Mouse (Mus musculus) limb, embryonic 10.5 days (tissue): Measurements from ENCODE around the gene Hexim1. TPM values are rescaled to one million over a fixed set of nuclear protein-coding genes. Genes with fewer than 3 reads are reported as not detected.

Source experiments
- DNase-seq: peaks from one replicate; pipeline ENCODE4 v3.0.0-alpha.2; 2017; ENCODE audit warnings: low spot score
- H3K27ac ChIP-seq: fragments of 300-500 bp; sonication (generic); 2 replicates; pipeline ENCODE4 v1.5.1; 2016; ENCODE audit warnings: mild to moderate bottlenecking
- H3K27me3 ChIP-seq: fragments of 300-500 bp; sonication (generic); 2 replicates; pipeline ENCODE4 v1.6.1; 2016; ENCODE audit warnings: low read depth, mild to moderate bottlenecking; ENCODE audit not compliant: poor library complexity, severe bottlenecking
- H3K36me3 ChIP-seq: fragments of 300-500 bp; sonication (generic); 2 replicates; pipeline ENCODE4 v1.6.1; 2016; ENCODE audit warnings: mild to moderate bottlenecking, moderate library complexity
- H3K4me1 ChIP-seq: fragments of 300-500 bp; sonication (generic); 2 replicates; pipeline ENCODE4 v1.6.1; 2016
- H3K4me3 ChIP-seq: fragments of 300-500 bp; sonication (generic); 2 replicates; pipeline ENCODE4 v1.5.1; 2016; ENCODE audit warnings: mild to moderate bottlenecking, moderate library complexity
- H3K9me3 ChIP-seq: fragments of 300-500 bp; sonication (generic); replicated peaks from 2 replicates; pipeline ENCODE4 v1.6.1; 2016; ENCODE audit warnings: mild to moderate bottlenecking
- WGBS: fragments of 180-500 bp; shearing (Covaris S2); methylation state at CpG from one replicate; pipeline ENCODE4 v1.1.7; 2016; 5-methylcytosine and 5-hydroxymethylcytosine counted together
- polyA plus RNA-seq: library from polyadenylated mRNA; unstranded; fragments of >200 nt; fragmentation: Nextera tagmentation; extraction: Ambion mirVana; gene quantifications from 2 replicates; pipeline ENCODE4 v1.2.1, GENCODE M21; 2016

The Hexim1 gene
- polyA plus RNA-seq, 1 experiment from 2014 or later, result 2.4 TPM

DNA sequence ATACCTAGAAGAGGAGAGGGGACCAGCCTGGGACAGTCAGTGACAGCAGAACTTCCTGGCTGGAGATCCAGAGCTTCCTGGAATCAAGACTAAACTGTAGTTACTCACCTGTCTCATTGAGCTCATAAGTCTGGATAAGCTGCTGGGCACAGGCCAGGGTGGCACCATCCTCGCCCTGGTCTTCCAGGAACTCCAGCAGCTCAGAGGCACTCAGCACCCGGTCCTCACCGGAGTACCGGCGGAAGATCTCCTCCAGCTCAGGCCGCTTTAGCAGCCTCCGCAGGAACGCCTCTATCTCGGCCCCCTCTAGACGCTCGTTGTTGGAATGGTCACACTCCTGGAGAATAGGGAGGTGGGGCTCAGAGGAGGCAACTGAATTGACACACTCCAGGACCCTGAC lies 37.9 kb upstream of the Hexim1 start:
- Histone ChIP-seq H3K27ac (no peak overlapping the region), H3K36me3 (no peaks in the 10 kb centered on the region), H3K4me1 (peaks cover 25% of the 10 kb centered on the region), H3K27me3 (peaks cover 56% of the 10 kb centered on the region), H3K4me3 (no peak overlapping the region), H3K9me3 (no peaks in the 10 kb centered on the region)
- no peak for DNase-seq
- 87% methylated on average over 11 of the region's 11 CpGs for WGBS

DNA sequence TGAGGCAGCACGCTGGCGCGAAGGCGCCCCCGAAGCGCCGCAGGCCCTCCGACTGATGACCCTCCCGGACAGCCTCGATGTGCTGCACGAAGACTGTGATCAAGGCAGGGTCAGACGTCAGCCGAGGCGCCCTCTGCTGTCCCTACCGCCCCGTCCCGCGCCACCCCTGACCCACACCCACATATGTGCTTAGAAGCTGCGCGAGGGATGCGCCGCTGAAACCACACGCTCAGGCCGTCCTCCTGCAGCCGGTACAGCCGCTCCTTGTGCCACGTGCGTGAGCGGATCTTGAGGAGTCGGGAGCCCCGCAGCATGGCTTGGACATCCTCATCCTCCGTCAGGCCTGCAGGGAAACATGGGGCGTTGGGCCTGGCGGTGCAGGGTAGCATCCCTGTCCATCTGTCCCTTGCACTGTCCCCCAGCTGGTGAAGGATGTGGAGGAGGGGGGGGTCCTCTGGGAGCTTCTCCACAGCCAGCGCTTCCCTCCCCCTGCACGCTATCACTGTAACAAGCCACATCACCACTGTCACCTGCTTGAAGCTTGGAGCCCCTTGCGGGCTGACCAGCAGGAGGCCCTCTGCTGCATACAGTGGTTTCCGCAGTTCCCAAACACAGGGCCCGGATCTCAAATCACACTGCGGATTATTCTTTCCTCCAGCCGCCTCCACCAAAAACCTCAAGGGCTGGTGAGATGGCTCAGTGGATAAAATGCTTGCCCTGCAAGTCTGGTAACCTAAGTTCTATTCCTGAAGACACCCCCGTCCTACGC lies 35.5 kb upstream of the Hexim1 start:
- 2% methylated on average over 43 of the region's 43 CpGs for WGBS
- Histone ChIP-seq H3K36me3 (no peaks in the 10 kb centered on the region), H3K4me3 (peak overlapping the region; percentile 47), H3K27ac (peak overlapping the region; percentile 37; the same call in 1 of the 2 replicates), H3K27me3 (peaks cover 59% of the 10 kb centered on the region), H3K4me1 (peaks cover 13% of the 10 kb centered on the region), H3K9me3 (no peaks in the 10 kb centered on the region)
- peak; percentile 62 for DNase-seq

DNA sequence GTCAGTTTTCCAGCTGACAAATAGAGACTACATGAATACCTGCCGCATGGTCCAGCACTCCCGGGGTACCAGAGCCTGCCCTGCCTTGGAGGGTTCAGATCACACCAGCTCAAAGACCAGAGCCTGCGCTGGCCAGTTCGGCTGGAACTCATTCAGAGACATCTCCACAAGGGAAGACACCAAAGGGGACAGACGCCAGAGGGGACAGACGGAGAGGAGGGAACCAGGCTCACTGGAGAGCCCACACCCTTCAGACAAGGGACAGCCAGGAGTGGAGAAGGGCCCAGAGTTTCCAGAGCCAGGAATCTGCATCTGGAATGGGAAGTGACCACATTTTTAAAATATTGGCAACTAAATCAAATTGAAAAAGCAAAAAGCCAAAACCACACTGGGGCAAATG lies 34.4 kb upstream of the Hexim1 start:
- H3K9me3 ChIP-seq, result no peaks in the 10 kb centered on the region
- H3K4me3 ChIP-seq, result no peak overlapping the region
- DNase-seq, result no peak
- H3K36me3 ChIP-seq, result no peaks in the 10 kb centered on the region
- peaks cover 13% of the 10 kb centered on the region for H3K4me1 ChIP-seq
- H3K27me3 ChIP-seq, result peaks cover 59% of the 10 kb centered on the region
- H3K27ac ChIP-seq, result no peak overlapping the region
- 55% methylated on average over 6 of the region's 6 CpGs for WGBS

DNA sequence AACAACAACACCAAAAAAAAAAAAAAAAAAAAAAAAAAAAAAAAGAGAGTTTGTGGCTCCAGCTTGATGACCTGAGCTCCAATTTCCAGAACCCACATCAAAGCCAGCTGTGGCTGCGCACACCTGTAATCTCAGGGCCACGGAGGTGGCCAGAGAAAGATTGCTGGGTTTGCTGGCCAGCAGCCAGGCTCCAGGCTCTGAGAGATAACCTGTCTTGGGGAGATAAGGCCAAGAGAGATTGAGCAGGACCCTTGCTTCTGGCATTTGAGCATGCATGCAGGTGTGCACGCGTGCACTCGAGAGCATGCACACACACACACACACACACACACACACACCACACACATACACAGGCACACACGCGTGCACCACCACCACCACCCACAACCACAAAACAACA lies 22.7 kb upstream of the Hexim1 start:
- H3K27me3 ChIP-seq, result peaks cover 34% of the 10 kb centered on the region
- no peak overlapping the region for H3K4me3 ChIP-seq
- no peak for DNase-seq
- no peaks in the 10 kb centered on the region for H3K9me3 ChIP-seq
- no peak overlapping the region for H3K27ac ChIP-seq
- H3K36me3 ChIP-seq, result no peaks in the 10 kb centered on the region
- H3K4me1 ChIP-seq, result peaks cover 27% of the 10 kb centered on the region
- WGBS, result 94% methylated on average over 7 of the region's 7 CpGs

DNA sequence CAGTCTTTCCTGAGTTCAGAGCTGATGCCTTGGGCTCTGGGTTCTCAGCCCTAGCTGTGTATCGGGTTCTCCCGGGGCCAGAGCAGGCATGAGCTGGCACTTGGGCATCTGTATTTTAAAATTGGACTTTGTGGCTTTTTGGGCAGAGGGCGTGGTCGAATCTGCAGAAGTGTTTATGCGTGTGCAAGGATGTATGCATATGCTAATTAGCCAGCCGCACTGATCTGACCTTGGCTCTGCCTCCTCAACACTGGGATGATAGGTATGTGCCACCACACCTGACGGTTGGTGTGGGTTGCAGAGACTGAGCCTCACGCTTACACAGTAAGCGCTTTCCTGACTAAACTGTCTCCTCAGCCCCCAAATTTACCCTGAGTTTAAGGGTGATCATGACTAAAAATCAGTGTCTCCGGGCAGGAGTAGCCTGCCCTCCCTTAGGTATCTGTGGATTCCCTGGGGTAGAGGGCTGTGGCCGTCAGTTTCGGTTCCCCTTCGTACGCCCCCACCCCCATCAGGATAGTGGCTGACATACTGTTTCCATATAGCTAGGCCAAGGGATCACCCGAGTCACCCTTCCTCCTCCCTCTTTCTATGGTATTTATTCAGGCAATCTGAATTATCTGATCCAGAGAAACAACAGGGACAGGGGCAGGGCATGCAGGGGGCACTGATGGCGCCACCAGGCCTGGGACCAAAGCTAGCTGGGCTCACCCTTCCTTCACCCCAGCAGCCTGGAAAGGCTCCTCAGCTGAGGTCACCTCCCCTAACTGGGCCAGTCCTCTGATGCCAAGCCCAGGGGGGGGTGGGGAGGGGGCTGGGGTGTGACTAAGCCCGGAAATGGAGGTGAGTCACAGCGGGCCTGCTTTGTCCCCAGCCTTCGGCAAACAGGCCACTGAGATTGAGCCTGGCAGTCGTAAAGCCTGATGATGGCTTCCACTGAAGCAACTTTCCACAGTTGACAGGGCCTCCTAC lies 21.9 kb upstream of the Hexim1 start:
- 64% methylated on average over 20 of the region's 20 CpGs for WGBS
- H3K9me3 ChIP-seq, result no peaks in the 10 kb centered on the region
- no peak overlapping the region for H3K4me3 ChIP-seq
- no peaks in the 10 kb centered on the region for H3K36me3 ChIP-seq
- no peak for DNase-seq
- H3K27ac ChIP-seq, result no peak overlapping the region
- H3K27me3 ChIP-seq, result peaks cover 43% of the 10 kb centered on the region
- H3K4me1 ChIP-seq, result peaks cover 33% of the 10 kb centered on the region

DNA sequence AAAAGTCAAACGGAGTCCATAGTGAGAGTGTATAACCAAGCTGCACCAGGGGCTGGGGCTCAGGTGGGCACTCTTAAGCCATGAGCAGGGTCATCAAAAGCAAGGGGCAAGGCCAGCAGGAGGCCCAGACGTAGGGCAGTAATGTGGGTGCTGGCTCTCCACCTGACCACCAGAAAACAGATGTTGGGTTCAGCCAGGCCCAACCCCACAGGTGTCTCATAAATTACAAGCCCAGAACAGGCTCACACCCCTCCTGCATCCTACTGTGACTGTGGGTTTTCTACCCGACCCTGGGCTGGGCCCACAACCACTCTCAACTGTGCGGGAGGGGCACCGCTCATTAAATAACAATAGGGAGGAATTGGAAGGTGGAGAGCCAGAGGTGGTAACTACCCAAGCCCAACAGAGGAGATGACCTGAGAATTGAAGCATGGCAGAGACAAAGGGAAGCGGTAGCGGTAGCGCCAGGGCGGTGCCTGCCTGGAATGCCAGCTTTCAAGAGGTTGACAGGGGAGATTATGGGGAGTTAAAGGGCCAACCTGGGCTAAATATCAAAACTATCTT lies 20.8 kb upstream of the Hexim1 start:
- no peak overlapping the region for H3K4me3 ChIP-seq
- DNase-seq, result no peak
- H3K36me3 ChIP-seq, result no peaks in the 10 kb centered on the region
- H3K27me3 ChIP-seq, result peaks cover 53% of the 10 kb centered on the region
- no peak overlapping the region for H3K27ac ChIP-seq
- WGBS, result 66% methylated on average over 9 of the region's 9 CpGs
- H3K9me3 ChIP-seq, result no peaks in the 10 kb centered on the region
- H3K4me1 ChIP-seq, result peaks cover 37% of the 10 kb centered on the region

DNA sequence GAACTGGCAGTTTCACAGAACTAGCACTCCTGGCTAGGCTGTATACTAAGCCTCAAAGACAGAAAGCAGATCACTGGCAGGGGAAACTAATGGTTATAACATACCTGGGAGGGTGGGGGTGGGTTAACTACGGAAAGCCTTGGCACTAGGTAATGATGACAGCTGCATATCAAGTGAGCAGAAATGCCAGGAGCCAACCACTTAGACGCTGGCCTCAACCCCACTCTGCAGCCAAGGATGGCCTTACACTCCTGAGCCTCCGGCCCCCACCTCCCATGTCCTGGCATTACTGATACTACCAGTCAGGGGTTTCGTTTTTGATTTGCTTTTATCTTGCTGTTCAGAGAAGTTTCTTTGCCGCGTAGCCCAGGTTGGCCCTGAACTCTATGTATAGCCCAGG lies 20.2 kb upstream of the Hexim1 start:
- no peak for DNase-seq
- Histone ChIP-seq H3K27ac (no peak overlapping the region), H3K9me3 (no peaks in the 10 kb centered on the region), H3K4me1 (peaks cover 37% of the 10 kb centered on the region), H3K4me3 (no peak overlapping the region), H3K27me3 (peaks cover 59% of the 10 kb centered on the region), H3K36me3 (no peaks in the 10 kb centered on the region)
- WGBS, result 90% methylated on average over 6 of the region's 6 CpGs

DNA sequence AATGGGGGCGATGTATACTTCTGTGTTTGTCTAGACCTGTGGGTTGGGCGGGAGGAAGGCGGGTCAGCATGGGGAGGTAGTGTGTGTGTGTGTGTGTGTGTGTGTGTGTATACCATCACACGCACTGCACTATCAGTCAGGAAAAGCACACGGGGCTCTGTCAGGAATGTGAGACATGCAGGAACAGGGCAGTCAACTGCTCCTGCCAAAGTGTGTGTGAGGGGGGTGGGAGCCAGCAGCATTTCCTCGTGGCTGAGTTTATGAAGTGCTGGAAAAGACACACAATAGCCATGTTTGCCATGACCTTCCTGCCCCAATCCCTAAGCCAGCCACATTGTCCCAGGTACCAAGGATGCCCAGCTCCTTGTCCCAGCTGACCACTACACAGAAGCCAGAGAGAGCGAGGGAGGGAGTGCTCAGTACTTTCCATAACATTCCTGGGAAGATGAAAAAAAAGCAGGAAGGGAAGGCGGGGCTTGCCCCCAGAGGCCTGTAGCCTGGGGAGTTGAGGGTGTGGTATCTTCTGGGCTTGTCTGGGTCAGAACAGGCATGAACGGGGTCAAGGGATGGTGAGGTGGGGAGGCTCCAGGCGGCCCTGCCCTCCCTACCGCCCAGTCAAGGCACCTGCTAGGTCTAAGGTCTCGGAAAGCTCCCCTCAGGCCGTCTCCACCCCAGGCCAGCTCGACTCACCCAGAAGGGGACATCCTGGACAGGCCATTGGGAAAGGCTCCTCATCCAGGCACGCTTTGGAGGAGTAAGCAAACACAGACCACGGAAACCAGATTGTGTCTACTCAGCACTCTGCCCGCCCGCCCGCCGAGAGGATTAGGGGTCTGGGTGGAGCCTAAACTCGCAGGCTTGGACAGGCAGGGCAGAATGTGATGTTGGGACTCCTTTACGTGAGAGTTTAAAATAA lies 18.8 kb upstream of the Hexim1 start:
- H3K4me3 ChIP-seq, result no peak overlapping the region
- peaks cover 73% of the 10 kb centered on the region for H3K27me3 ChIP-seq
- peak overlapping the region; percentile 28; the same call in 1 of the 2 replicates for H3K27ac ChIP-seq
- H3K9me3 ChIP-seq, result no peaks in the 10 kb centered on the region
- WGBS, result 29% methylated on average over 22 of the region's 22 CpGs
- no peak for DNase-seq
- peaks cover 51% of the 10 kb centered on the region for H3K4me1 ChIP-seq
- no peaks in the 10 kb centered on the region for H3K36me3 ChIP-seq

DNA sequence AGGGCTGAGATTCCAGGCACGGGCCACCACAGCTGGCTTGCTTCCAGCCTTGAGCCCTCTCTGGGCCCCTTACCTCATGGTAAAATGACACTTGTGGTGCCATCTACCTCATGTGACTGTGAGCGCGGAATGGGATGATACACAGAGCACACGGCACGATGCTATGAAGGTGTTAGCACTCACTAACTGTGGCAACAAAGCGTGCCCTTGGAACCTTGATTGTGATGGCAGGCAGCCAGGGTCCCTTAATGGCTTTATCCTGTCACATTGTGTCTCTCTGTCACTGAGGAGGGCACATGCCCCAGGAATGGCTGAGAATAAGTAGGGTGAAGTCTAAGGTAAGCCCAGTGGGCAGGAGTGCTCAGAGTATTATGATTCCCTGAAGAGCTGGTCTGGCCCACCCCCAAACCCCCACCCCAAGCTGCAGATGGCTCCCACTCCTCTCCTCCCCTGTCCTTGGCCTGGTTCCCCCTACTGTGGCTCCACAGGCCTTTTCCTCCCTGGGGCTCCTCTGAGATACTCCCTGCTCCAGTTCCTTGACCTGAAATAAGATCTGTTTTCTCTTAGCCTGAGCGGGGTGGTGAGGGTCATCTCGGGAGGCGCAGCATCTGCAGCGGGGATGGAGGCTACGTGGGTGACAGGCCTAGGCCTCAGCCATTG lies 17.4 kb upstream of the Hexim1 start:
- Histone ChIP-seq H3K36me3 (no peaks in the 10 kb centered on the region), H3K27ac (no peak overlapping the region), H3K9me3 (no peaks in the 10 kb centered on the region), H3K4me3 (no peak overlapping the region), H3K4me1 (peaks cover 64% of the 10 kb centered on the region), H3K27me3 (peaks cover 87% of the 10 kb centered on the region)
- WGBS, result 69% methylated on average over 11 of the region's 11 CpGs
- no peak for DNase-seq

DNA sequence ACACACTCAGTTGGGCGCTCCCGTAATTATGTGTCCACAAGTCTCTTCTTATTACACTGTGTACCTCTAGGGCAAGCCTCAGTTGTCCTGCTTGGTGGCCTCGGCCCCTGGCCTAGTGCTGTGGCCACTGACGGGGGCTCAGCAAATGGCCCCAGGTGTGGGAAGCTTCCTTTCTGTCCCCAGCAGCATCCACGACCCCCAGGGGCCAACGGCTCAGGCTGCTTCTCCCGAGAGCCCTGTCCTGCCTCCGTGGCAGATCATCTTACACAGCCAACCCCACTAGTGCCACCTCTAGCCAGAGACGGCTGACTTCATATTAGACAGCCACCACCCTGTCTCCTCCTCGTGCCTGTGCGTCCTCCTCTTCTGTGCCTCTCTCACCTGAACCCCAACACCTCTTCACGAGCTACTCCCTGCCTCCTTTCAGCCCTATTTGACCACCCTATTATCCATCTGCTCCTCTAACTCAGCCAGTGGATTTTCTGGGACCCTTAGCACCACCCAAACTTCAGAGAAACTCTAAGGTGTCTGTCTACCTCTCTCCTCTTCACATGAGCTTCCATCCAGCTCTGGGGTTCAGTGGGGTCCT lies 16.6 kb upstream of the Hexim1 start:
- no peak overlapping the region for H3K4me3 ChIP-seq
- WGBS, result 52% methylated on average over 12 of the region's 12 CpGs
- peaks cover 91% of the 10 kb centered on the region for H3K27me3 ChIP-seq
- peaks cover 63% of the 10 kb centered on the region for H3K4me1 ChIP-seq
- no peak overlapping the region for H3K27ac ChIP-seq
- no peaks in the 10 kb centered on the region for H3K36me3 ChIP-seq
- no peak for DNase-seq
- no peaks in the 10 kb centered on the region for H3K9me3 ChIP-seq

DNA sequence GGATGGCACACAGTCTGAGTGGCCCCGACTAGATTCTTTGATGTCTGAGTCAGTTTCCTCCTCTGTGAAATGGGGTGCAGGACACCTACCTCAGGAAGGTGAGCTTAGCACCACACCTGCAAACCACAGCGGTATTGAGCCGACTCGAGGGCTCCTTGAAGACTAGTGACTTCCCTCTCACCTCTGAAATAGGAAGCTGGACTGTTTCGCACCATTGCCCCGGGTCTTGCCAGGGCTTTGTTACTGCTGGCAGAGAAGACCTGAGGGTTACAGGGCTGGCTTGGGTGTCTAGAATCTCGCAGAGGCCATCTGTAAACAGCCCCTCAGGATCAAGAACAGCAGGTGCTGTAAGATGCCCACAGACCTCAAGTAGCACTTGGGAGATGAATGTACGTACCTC lies 15.7 kb upstream of the Hexim1 start:
- H3K4me1 ChIP-seq, result peaks cover 61% of the 10 kb centered on the region
- H3K27ac ChIP-seq, result no peak overlapping the region
- no peak for DNase-seq
- WGBS, result 73% methylated on average over 8 of the region's 8 CpGs
- H3K9me3 ChIP-seq, result no peaks in the 10 kb centered on the region
- no peak overlapping the region for H3K4me3 ChIP-seq
- H3K27me3 ChIP-seq, result peaks cover 93% of the 10 kb centered on the region
- no peaks in the 10 kb centered on the region for H3K36me3 ChIP-seq
